In the genomic region with DNA sequence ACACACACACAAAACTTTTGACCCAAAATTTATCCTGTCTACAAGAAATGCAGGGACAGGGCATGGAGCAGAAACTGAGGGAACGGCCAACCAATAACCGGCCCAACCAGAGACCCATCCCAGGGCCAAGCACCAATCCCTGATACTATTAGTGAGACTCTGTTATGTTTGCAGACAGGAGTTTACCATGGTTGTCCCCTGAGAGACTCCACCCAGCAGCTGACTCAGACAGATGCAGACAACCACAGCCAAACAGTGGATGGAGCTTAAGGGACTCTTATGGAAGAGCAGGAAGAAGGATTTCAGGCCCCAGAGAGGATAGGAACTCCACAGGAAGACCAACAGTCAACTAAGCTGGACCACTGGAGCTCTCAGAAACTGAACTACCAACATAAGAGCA, we compare ENCODE assay signal across 30 mouse cellular contexts. TPM values are rescaled to one million over a fixed set of nuclear protein-coding genes. Genes with fewer than 3 reads are reported as not detected.
DNase-seq lines count a peak whose midpoint lies in the region; TF ChIP-seq lines count a peak whose summit lies in the region.
"Had no signal": no experiment of that assay in that cellular context is flagged by ENCODE, and none has a peak within 500 bp of the region (broad histone marks: within the 10 kb centered on the region; RNA-seq: fewer than 3 reads in every experiment).

No protein-coding gene starts in this region.

- peaks cover 3% of the 10 kb centered on the region; the same call in 1 of the 2 replicates for H3K4me1 ChIP-seq in heart, adult 2 months (ENCODE audit: control insufficient read depth, insufficient read depth, low read length)

- no peak for TF ChIP-seq EP300 in heart, adult 2 months (IDR thresholded peaks at IDR 0.05; ENCODE audit: insufficient read depth, low read depth, low read length)

- no peaks in the 10 kb centered on the region for H3K27me3 ChIP-seq in heart, adult 2 months (ENCODE audit: control insufficient read depth, insufficient read depth, low read length)
- H3K27me3 ChIP-seq: embryonic facial prominence, embryonic 13.5 days; forebrain, embryonic 12.5 days; forebrain, embryonic 15.5 days; heart, embryonic 12.5 days; heart, embryonic 15.5 days had no signal

- no peak overlapping the region for H3K9ac ChIP-seq in heart, adult 2 months (ENCODE audit: low read depth, low read length)
- H3K9ac ChIP-seq: embryonic facial prominence, embryonic 13.5 days; forebrain, embryonic 12.5 days; forebrain, embryonic 15.5 days; heart, embryonic 12.5 days; heart, embryonic 15.5 days; hindbrain, embryonic 14.5 days had no signal

- 84% methylated on average over 2 of the region's 2 CpGs for WGBS in heart, adult 2 months

- no peak overlapping the region for H3K4me3 ChIP-seq in heart, adult 2 months
- no peak overlapping the region for H3K4me3 ChIP-seq in left cerebral cortex, adult 2 months
- H3K4me3 ChIP-seq: embryonic facial prominence, embryonic 10.5 days; embryonic facial prominence, embryonic 13.5 days; erythroblast, embryonic 14.5 days; forebrain, embryonic 12.5 days; forebrain, embryonic 15.5 days; heart, embryonic 12.5 days; heart, embryonic 15.5 days had no signal

- DNase-seq in heart, adult 11 months, result peak; percentile 94
- DNase-seq in heart, adult 2 months, result no peak
- DNase-seq in 3T3-L1 (ENCODE audit: low read depth, low spot score) (peak; percentile 76), MN1 (ENCODE audit: low spot score) (peak; percentile 37)
- DNase-seq in gastrocnemius, postnatal 25 days, result peak; percentile 51
- no peak for DNase-seq in left cerebral cortex, adult 2 months (ENCODE audit: extremely low spot score in 1 of 2, low spot score in 2 of 2)
- DNase-seq in frontal cortex, postnatal 10 days (ENCODE audit: low spot score in 2 of 2), result no peak
- DNase-seq in cerebellum, postnatal 14 days, result no peak
- DNase-seq: adrenal gland, adult 2 months; adrenal gland, postnatal 14 days; cerebellum, adult 11 months; cerebellum, adult 2 months; cerebellum, adult 9-11 months; cerebellum, postnatal 36 days; embryo, embryonic 11 days; heart, postnatal 36 days had no signal

- H3K36me3 ChIP-seq in heart, adult 2 months (ENCODE audit: control insufficient read depth, insufficient read depth, low read length), result no peaks in the 10 kb centered on the region
- H3K36me3 ChIP-seq: embryonic facial prominence, embryonic 10.5 days; embryonic facial prominence, embryonic 13.5 days; forebrain, embryonic 12.5 days; forebrain, embryonic 15.5 days; heart, embryonic 12.5 days; heart, embryonic 15.5 days had no signal

- no peaks in the 10 kb centered on the region for H3K79me2 ChIP-seq in heart, adult 2 months (replicated peaks; ENCODE audit: control insufficient read depth, insufficient read depth, low read length)

- no peak overlapping the region for H3K27ac ChIP-seq in heart, adult 2 months
- H3K27ac ChIP-seq in left cerebral cortex, adult 2 months, result no peak overlapping the region
- H3K27ac ChIP-seq: embryonic facial prominence, embryonic 10.5 days; embryonic facial prominence, embryonic 13.5 days; forebrain, embryonic 12.5 days; heart, embryonic 15.5 days; hindbrain, embryonic 14.5 days had no signal

- no peak for TF ChIP-seq CTCF in heart, adult 2 months (IDR thresholded peaks at IDR 0.05)
- no peak for TF ChIP-seq CTCF in left cerebral cortex, adult 2 months (IDR thresholded peaks at IDR 0.05)

- intact Hi-C loops in heart, adult 2 months (cut with DNase I), result loop anchor here (10.0 kb wide), 1 partner anchor 455 kb away; a partner anchor contains a TSS
- intact Hi-C loops in left cerebral cortex, adult 2 months (cut with DNase I), result no loop called here

- TF ChIP-seq POLR2A in heart, adult 2 months (IDR thresholded peaks at IDR 0.05; ENCODE audit: insufficient read depth, low read depth, low read length), result no peak

RNA-seq across cellular contexts. Expression of a gene that starts 1.7 kb away (rescaled TPM):
- 1 to 10 TPM; 1.3 TPM for total RNA-seq in heart, adult 2 months (2021)
- polyA plus RNA-seq in heart, adult 2 months (2012; rRNA removed), result 1.3 and 1.9 TPM in 2 replicates
- under 1 TPM; 0.80 to 1.00 TPM for total RNA-seq in gastrocnemius, postnatal 25 days (2021)
- total RNA-seq in left cerebral cortex, adult 2 months (2021), result 10 to 100 TPM; 12.5 to 14.5 TPM

RNA-seq across cellular contexts. Expression of a gene that starts 27.5 kb away (rescaled TPM):
- not detected for total RNA-seq in heart, adult 2 months (2021)
- polyA plus RNA-seq in heart, adult 2 months (2012; rRNA removed), result not detected in 2 replicates
- not detected for total RNA-seq in gastrocnemius, postnatal 25 days (2021)
- under 1 TPM; 0.18 to 0.49 TPM for total RNA-seq in left cerebral cortex, adult 2 months (2021)
- total RNA-seq: adrenal gland, adult 2 months; adrenal gland, postnatal 14 days; ES-E14; gastrocnemius, adult 8-10 months; granulocyte monocyte progenitor cell, adult 5-6 weeks; heart, postnatal 10 days; heart, postnatal 36 days had no signal
- polyA plus RNA-seq: adrenal gland, adult 2 months; erythroblast, embryonic 14.5 days; heart, embryonic 12.5 days; heart, embryonic 15.5 days; intestine, embryonic 14.5 days; intestine, postnatal 0 days had no signal

RNA-seq across cellular contexts. Expression of a gene that starts 52.4 kb away (rescaled TPM):
- 100 to 1,000 TPM in 1 of 2 experiments, 10 to 100 TPM in 1; 98.5 to 111 TPM for total RNA-seq in heart, adult 2 months (2021)
- polyA plus RNA-seq in heart, adult 2 months (2012; rRNA removed), result 42.3 and 59.2 TPM in 2 replicates
- total RNA-seq in gastrocnemius, postnatal 25 days (2021), result 10 to 100 TPM; 70.6 to 79.4 TPM
- total RNA-seq in left cerebral cortex, adult 2 months (2021), result 100 to 1,000 TPM; 138 to 147 TPM

RNA-seq across cellular contexts. Expression of a gene that starts 52.7 kb away (rescaled TPM):
- total RNA-seq in heart, adult 2 months (2021), result 10 to 100 TPM; 41.5 to 43.2 TPM
- polyA plus RNA-seq in heart, adult 2 months (2012; rRNA removed), result 63.3 and 78.3 TPM in 2 replicates
- 10 to 100 TPM; 25.7 to 27.1 TPM for total RNA-seq in gastrocnemius, postnatal 25 days (2021)
- 10 to 100 TPM; 61.5 to 65.4 TPM for total RNA-seq in left cerebral cortex, adult 2 months (2021)

Comparison
In these comparisons a context has a peak if more than half of its experiments do, and no peak if none do; other contexts are left out.
1. DNase-seq: peak in heart, adult 11 months (single experiment), 3T3-L1 (single experiment), MN1 (single experiment) and gastrocnemius, postnatal 25 days (single experiment); none in heart, adult 2 months (0 of 2), left cerebral cortex, adult 2 months (0 of 2), frontal cortex, postnatal 10 days (0 of 2) and cerebellum, postnatal 14 days (0 of 2).
2. RNA of a gene that starts 1.7 kb away (total RNA-seq): 12.5 to 14.5 TPM in left cerebral cortex, adult 2 months; 1.3 TPM in heart, adult 2 months and 0.80 to 1.00 TPM in gastrocnemius, postnatal 25 days; every median in the first group is over 4 times any median in the second.